Mouse (Mus musculus) cerebellum, adult 9-10 months (tissue): ENCODE results near the gene Tfeb.

Experiments
- DNase-seq: peaks from one replicate; pipeline ENCODE4 v3.0.0; 2022

The Tfeb gene

DNA sequence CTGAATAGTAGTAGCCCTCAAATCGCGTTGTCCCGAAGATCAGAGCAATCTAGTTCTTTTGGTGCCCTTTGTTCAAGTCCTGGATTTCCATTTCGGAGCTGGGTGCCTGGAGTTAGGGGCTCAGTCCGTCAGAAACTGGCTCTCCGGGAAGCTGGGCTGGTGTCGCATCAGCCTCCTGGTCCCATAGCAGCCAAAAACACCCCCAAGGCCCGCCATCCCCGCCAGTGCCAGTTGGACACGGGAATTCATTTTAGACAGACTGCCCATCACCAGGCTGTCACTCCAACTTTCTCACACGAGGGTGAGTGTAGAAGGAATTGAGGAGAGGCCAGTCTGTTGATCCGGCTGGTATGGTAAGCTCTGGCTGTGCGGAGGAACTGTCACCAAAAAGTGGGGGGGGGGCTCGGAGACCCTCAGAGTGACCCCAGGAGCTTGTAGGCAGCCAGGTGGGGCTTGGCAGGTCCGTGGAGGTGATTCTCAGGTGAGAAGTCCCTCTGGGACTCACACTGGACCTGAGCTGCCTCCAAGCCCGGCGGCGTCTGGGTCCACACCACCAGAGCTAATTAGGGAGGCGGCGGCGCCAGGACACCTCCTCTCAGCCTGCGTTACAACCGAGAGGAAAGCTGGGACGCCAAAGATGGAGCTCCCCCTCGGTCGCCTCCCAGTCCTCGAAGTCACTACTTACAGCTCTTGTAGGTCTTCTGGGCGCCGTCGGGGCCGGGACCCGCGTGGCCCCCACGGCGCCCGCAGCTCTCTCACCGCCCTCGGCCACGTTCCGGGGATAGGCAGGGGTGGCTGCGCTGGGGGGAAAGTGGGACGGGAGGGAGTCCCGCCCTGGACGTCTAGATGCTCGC, 97.0 kb downstream of the Tfeb start:
- no peak for DNase-seq

DNA sequence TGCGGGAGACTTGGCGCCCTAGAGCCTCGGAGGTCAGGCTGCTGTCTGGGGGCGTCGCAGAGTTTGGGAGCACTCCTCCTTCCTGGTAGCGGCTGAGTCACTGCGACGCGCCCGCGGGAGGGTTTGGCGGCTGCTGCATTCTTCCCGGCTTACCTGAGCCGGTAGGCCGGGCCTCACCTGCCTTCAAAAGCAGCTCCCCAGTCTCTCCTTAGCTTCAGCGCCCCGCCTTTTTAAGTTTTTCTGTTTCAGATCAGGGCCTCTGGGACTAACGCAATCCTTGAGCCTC, 97.6 kb downstream of the Tfeb start, which contains the start of gene Mdfi:
TSS of gene Mdfi (minus strand) at position 210 of the 286 bp plus-strand sequence.
- no peak for DNase-seq

DNA sequence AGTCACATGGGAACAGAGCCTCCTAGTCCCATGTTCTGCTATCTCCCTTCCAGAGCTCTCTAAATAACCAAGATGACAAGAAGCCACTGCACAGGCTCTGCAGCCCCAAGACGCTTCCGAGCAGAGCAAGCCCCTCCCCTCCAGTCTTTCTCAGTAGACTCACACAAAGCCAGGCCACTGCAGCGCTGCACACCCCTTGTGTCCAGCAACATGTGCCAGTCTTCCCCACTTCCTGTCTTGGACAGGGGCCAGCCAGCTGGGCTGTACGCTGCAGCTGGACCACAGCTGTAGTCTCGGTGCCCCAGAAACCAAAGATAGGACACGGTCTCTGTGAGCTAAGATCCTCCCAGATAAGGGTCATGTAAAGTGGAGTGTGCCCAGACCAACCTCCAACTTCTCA, 101.0 kb downstream of the Tfeb start:
- no peak for DNase-seq

DNA sequence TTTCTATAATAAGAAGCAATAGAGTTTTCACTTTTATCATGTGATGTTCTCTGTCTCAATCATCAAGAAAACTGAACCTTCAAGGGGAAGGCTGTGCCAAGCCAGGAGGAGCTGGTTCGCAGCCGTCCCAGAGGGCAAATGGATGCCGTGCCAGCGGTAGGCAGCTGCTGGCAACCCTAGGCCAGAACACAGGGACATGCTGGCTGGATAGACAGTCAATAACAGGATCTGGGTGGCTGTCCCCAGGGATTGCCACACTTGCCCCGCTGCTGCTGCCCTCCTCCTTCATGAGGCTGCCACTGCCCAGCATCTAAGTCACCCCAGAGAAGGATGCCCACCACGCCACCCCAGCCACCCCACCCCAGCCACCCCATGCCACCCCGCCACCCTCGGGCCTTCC, 104.7 kb downstream of the Tfeb start:
- DNase-seq = no peak
